Mouse (Mus musculus) stomach, embryonic 15.5 days (tissue): ENCODE data around the gene Sec61a1. TPM values are rescaled to one million over a fixed set of nuclear protein-coding genes. Genes with fewer than 3 reads are reported as not detected.

Experiments used
- ATAC-seq: fragments of 200-750 bp; cut with Nextera tagmentation; 2 replicates; pipeline ENCODE4 v1.8.0; 2017; ENCODE audit warnings: low read depth, moderate number of reproducible peaks, moderate TSS enrichment; ENCODE audit not compliant: insufficient read depth, low FRiP score
- H3K27ac ChIP-seq: fragments of 300-500 bp; sonication (generic); 2 replicates; pipeline ENCODE4 v1.5.1; 2015; ENCODE audit warnings: mild to moderate bottlenecking, inconsistent platforms
- H3K27me3 ChIP-seq: fragments of 300-500 bp; sonication (generic); replicated peaks from 2 replicates; pipeline ENCODE4 v1.6.1; 2015; ENCODE audit warnings: inconsistent platforms
- H3K36me3 ChIP-seq: fragments of 300-500 bp; sonication (generic); 2 replicates; pipeline ENCODE4 v1.6.1; 2015; ENCODE audit warnings: inconsistent platforms
- H3K4me1 ChIP-seq: fragments of 300-500 bp; sonication (generic); 2 replicates; pipeline ENCODE4 v1.6.1; 2015; ENCODE audit warnings: inconsistent platforms
- H3K4me2 ChIP-seq: fragments of 300-500 bp; sonication (generic); 2 replicates; pipeline ENCODE4 v1.6.1; 2015; ENCODE audit warnings: mild to moderate bottlenecking, inconsistent platforms
- H3K4me3 ChIP-seq: fragments of 300-500 bp; sonication (generic); replicated peaks from 2 replicates; pipeline ENCODE4 v1.5.1; 2015; ENCODE audit warnings: inconsistent platforms
- H3K9ac ChIP-seq: fragments of 300-500 bp; sonication (generic); 2 replicates; pipeline ENCODE4 v1.6.1; 2015; ENCODE audit warnings: inconsistent platforms
- H3K9me3 ChIP-seq: fragments of 300-500 bp; sonication (generic); 2 replicates; pipeline ENCODE4 v1.6.1; 2016; ENCODE audit warnings: inconsistent platforms
- WGBS: fragments of 180-500 bp; shearing (Covaris S2); methylation state at CpG from one replicate; pipeline ENCODE4 v1.1.7; 2015; 5-methylcytosine and 5-hydroxymethylcytosine counted together
- polyA plus RNA-seq: library from polyadenylated mRNA; unstranded; fragments of >200 nt; fragmentation: Nextera tagmentation; extraction: Ambion mirVana; gene quantifications from 2 replicates; pipeline ENCODE4 v1.2.1, GENCODE M21; 2015

The Sec61a1 gene
- polyA plus RNA-seq, 1 experiment from 2014 or later, result 260 TPM

DNA sequence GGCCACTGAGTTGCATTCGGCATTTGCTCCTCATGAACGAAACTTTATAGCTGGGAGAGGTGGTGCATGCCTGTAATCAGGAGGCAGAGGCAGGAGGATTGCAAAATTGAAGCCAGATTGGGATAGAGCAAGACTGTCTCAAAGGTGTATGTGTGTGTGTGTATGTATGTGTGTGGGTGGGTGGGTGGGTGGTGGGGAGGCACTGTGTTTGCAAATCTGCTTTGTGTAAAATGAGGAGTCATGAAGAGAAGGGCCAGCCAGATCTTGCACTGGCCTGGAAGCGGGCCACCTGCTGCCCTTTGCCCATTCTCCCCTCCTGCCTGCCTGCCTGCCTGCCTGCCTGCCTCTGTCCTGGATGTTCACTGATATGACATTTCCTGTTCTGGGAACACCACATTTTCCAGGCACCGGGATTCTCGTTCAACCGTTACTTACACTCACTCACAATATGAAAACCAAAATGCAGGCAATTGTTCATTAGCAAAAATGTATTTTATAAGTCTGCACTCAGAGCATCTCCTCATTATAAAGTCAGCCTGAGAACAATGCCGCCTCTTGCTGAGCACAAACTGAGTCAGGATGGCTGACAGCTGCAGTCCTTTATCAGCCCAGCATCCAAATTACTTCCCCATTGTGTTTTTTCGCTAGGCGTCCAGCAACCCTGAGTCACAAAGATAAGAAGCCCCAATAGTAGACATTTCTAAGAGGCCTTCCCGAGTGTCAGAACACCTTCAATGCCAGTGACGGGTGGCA is 26.1 kb upstream of the Sec61a1 start:
- no peaks in the 10 kb centered on the region for H3K4me1 ChIP-seq
- ATAC-seq, result no peak
- WGBS, result 41% methylated on average over 11 of the region's 11 CpGs
- H3K4me3 ChIP-seq, result no peak overlapping the region
- no peak overlapping the region for H3K27ac ChIP-seq
- no peak overlapping the region for H3K9ac ChIP-seq
- no peaks in the 10 kb centered on the region for H3K9me3 ChIP-seq
- no peak overlapping the region for H3K4me2 ChIP-seq
- H3K36me3 ChIP-seq, result no peaks in the 10 kb centered on the region
- peaks cover 18% of the 10 kb centered on the region for H3K27me3 ChIP-seq

DNA sequence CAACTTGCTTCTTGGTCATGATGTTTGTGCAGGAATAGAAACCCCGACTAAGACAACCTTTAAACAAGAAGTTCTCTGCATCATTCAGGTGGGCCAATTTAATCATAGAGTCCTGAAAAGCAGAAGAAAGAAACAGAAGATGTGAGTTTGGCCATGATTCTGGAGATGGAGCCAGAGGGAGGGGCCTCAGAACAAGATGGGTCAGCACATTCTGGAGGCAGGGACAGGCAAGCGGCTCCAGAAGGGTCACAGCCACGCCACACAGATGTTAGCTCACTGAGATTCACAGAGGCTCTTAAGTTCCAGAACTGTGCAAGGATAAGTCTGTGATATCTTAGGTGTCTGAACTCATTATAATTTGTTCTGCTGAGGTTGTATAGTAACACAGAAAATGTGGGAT is 25.5 kb upstream of the Sec61a1 start:
- 74% methylated on average over 3 of the region's 3 CpGs for WGBS
- no peak for ATAC-seq
- H3K36me3 ChIP-seq, result no peaks in the 10 kb centered on the region
- no peaks in the 10 kb centered on the region for H3K9me3 ChIP-seq
- no peaks in the 10 kb centered on the region for H3K4me1 ChIP-seq
- no peak overlapping the region for H3K27ac ChIP-seq
- peaks cover 18% of the 10 kb centered on the region for H3K27me3 ChIP-seq
- no peak overlapping the region for H3K4me3 ChIP-seq
- no peak overlapping the region for H3K4me2 ChIP-seq
- no peak overlapping the region for H3K9ac ChIP-seq

DNA sequence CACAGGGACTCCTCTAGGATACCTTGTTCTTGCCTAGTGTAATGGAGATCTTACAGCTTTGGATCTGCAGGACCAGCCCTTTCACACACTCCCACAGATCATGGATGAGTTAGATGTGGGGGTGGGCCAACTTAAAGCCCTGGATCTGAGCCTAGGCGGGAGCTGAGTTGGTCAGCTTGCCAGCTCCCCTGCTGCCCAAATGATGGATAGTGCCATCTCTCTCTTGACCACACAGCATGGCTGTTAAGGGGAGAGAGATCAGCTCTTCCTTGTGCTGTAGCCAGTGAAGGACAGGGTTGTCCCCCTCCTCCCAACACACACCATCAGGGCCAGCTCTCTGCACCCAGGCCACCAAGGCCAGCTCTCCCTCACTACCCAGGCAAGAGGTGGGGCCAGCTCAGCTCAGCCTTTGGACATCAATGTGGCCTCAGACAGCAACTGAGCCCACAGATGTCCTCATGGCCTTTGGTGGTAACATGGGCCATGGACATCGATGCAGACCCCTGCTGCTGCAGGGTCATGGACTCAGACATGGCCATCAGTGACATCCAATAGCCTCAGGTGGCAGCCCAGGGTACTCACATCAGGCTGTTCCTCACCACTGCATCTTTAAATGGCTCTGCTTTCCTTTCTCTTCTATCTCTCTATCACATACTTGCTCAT is 21.5 kb upstream of the Sec61a1 start:
- WGBS, result 61% methylated on average over 2 of the region's 2 CpGs
- H3K4me3 ChIP-seq, result no peak overlapping the region
- no peak for ATAC-seq
- no peaks in the 10 kb centered on the region for H3K27me3 ChIP-seq
- H3K27ac ChIP-seq, result no peak overlapping the region
- no peaks in the 10 kb centered on the region for H3K36me3 ChIP-seq
- no peaks in the 10 kb centered on the region for H3K4me1 ChIP-seq
- H3K4me2 ChIP-seq, result no peak overlapping the region
- no peaks in the 10 kb centered on the region for H3K9me3 ChIP-seq
- H3K9ac ChIP-seq, result no peak overlapping the region

DNA sequence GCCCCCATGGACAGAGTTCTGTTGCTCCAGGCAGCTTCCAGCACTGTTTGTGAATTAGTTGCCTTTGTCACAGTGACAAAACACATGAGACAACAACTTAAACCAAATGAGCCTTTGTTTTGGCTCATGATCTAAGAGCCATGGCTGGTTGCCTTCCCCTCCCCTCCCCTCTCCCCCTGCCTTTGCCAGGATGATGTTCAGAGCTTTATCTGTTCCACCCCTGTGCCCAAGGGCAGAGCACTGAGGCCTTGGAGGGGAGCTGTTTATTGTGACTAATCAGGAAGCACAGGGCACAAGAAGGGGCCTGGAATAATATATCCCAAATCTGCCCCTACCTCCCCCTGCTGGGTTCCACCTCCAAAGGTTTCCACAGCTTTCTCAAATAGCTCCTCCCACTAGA is 11.6 kb upstream of the Sec61a1 start:
- Histone ChIP-seq H3K4me1 (no peaks in the 10 kb centered on the region), H3K27me3 (no peaks in the 10 kb centered on the region), H3K9ac (no peak overlapping the region), H3K4me3 (no peak overlapping the region), H3K9me3 (no peaks in the 10 kb centered on the region), H3K36me3 (no peaks in the 10 kb centered on the region), H3K4me2 (no peak overlapping the region), H3K27ac (no peak overlapping the region)
- no peak for ATAC-seq

DNA sequence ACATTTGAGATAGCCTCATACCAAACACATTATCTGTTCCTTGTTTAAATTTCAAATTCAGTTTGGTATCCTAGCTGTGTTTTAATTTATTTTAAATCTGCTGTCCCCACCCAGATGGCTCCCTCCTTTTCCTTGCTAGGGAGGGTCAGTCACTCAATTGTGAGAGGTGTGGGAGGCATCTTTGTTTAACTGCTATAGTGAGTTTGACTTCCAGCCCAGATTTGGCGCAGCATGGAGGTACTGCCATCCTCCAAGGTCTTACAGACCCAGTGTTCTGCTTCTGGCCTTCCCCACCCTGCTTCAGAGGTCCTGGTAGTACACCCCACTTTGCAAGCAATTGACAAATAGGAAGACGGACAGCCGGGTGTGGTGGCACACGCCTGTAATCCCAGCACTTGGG is 5.4 kb upstream of the Sec61a1 start:
- H3K27ac ChIP-seq, result no peak overlapping the region
- WGBS, result 86% methylated on average over 4 of the region's 4 CpGs
- no peaks in the 10 kb centered on the region for H3K4me1 ChIP-seq
- no peaks in the 10 kb centered on the region for H3K27me3 ChIP-seq
- H3K4me3 ChIP-seq, result no peak overlapping the region
- H3K9ac ChIP-seq, result no peak overlapping the region
- H3K36me3 ChIP-seq, result no peaks in the 10 kb centered on the region
- no peak overlapping the region for H3K4me2 ChIP-seq
- no peaks in the 10 kb centered on the region for H3K9me3 ChIP-seq
- ATAC-seq, result no peak

DNA sequence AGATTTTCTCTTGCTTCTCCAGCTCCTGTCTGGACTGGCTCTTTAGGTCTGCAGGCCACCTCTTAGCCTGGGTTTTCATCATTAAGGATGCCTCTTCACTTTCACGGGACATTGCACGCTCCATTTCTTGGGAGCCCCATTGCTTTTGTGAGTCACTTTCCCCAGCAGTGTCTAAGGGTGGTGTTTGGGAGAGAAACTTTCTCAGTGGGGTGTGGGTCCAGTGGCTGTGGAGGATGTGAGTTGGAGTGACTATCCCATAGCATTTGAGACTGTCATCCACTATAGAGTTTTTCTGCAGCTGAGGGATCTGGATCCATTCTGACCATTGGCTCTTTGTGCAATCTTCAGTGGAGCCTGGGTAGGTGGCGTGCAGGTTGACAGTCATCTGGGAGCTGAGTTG is 4.7 kb upstream of the Sec61a1 start:
- H3K4me2 ChIP-seq, result no peak overlapping the region
- H3K36me3 ChIP-seq, result no peaks in the 10 kb centered on the region
- no peaks in the 10 kb centered on the region for H3K4me1 ChIP-seq
- WGBS, result 88% methylated on average over 3 of the region's 3 CpGs
- no peak overlapping the region for H3K27ac ChIP-seq
- ATAC-seq, result no peak
- H3K27me3 ChIP-seq, result no peaks in the 10 kb centered on the region
- no peak overlapping the region for H3K4me3 ChIP-seq
- H3K9me3 ChIP-seq, result no peaks in the 10 kb centered on the region
- H3K9ac ChIP-seq, result no peak overlapping the region

DNA sequence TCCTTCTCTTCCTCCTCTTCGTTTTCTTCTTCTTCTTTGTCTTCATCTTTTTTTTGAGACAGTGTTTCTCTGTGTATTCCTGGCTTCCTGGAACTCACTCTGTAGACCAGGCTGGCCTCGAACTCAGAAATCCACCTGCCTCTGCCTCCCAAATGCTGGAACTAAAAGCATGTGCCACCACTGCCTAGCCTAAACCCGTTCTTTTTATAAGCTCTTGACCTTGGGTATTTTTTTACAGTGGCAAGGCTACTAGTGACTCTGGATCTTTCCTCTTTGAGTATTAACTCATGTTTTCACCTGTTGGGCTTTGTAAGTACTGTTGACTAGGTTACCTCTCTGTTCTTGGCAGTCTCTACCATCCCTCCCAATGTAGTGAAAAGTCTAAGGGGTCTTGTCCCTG is 4.3 kb upstream of the Sec61a1 start:
- no peaks in the 10 kb centered on the region for H3K27me3 ChIP-seq
- no peaks in the 10 kb centered on the region for H3K36me3 ChIP-seq
- H3K9me3 ChIP-seq, result no peaks in the 10 kb centered on the region
- H3K4me1 ChIP-seq, result no peaks in the 10 kb centered on the region
- no peak overlapping the region for H3K27ac ChIP-seq
- WGBS, result 75% methylated on average over 3 of the region's 3 CpGs
- ATAC-seq, result no peak
- no peak overlapping the region for H3K4me2 ChIP-seq
- no peak overlapping the region for H3K4me3 ChIP-seq
- H3K9ac ChIP-seq, result no peak overlapping the region

DNA sequence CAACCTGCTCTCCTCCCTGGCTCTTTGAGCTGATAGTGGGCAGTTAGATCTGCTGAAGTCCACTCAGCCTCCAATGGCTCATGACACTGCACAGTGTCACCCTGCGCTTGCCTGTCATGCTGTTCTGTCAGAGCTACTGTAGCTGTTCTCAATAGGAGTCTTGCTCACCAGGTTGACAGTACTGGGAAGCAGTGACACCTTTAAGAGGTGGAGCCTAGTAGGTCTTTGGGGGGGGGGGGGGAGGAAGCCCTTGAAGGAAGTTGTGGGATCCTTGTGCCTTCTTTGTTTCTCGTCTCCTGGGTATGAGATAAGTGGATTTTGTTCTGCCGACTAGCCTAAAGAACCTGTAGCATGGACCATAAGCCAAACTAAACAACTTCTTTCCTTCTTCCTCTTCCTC is 3.9 kb upstream of the Sec61a1 start:
- H3K36me3 ChIP-seq, result no peaks in the 10 kb centered on the region
- no peak overlapping the region for H3K4me2 ChIP-seq
- H3K27ac ChIP-seq, result no peak overlapping the region
- H3K4me1 ChIP-seq, result no peaks in the 10 kb centered on the region
- no peak overlapping the region for H3K4me3 ChIP-seq
- no peak for ATAC-seq
- no peaks in the 10 kb centered on the region for H3K27me3 ChIP-seq
- no peaks in the 10 kb centered on the region for H3K9me3 ChIP-seq
- no peak overlapping the region for H3K9ac ChIP-seq
- 49% methylated on average over 3 of the region's 3 CpGs for WGBS

DNA sequence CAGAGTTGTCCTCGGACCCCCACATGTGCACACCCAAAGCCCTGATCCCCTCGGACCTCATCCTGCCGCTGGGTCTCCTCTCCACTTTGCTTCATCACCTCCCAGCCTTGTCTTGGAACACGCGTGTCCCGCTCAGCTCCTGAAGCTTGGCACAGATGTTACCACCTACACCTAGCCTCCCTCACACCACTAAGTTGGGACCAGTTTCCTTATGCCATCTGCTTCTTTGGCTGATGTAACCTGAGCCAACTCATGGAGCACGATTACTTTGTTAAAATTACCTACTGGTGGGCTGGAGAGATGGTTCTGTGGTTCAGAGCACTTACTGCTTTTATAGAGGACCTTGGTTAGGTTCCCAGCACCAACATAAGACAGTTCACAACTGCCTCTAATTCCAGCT is 3.1 kb upstream of the Sec61a1 start:
- ATAC-seq, result no peak
- no peaks in the 10 kb centered on the region for H3K36me3 ChIP-seq
- no peak overlapping the region for H3K4me2 ChIP-seq
- H3K27ac ChIP-seq, result no peak overlapping the region
- H3K9me3 ChIP-seq, result no peaks in the 10 kb centered on the region
- 83% methylated on average over 7 of the region's 7 CpGs for WGBS
- peaks cover 5% of the 10 kb centered on the region; the same call in 1 of the 2 replicates for H3K4me1 ChIP-seq
- no peaks in the 10 kb centered on the region for H3K27me3 ChIP-seq
- H3K9ac ChIP-seq, result no peak overlapping the region
- no peak overlapping the region for H3K4me3 ChIP-seq

DNA sequence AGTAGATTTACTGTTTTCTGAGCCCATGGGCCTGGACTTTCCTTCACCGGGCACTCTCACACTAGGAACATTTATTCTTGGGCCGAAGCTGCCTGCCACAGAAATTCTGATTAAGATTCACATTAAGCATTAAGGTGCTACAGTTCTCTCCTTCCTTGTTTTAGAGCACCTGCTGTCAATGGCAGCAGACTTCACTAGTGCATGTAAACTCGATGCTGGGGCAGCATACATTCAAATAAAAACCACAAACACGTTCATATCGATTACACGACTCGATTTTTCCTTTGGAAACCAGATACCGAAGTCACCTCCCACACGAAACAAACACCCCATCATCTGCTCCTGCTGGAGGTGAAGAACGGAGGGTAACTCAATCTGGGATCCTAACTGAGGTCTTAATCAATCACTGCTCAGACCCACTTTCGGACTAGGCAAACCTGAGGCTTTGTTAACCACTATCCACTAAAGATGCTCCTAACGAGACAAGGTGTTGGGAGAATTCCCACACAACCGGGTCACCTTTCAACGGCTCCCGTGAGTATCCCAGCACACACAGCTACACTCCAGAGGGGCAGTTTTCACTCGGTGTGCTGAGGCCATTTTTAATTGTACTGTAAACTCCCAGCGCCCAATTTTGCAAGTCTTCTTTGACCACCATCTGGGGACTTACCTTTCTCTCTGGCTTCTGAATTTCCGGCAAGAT is 853 bp downstream of the Sec61a1 start:
- no peaks in the 10 kb centered on the region for H3K9me3 ChIP-seq
- peak overlapping the region; percentile 64 for H3K4me3 ChIP-seq
- peak overlapping the region; percentile 59 for H3K4me2 ChIP-seq
- peak overlapping the region; percentile 65 for H3K9ac ChIP-seq
- no peaks in the 10 kb centered on the region for H3K27me3 ChIP-seq
- peaks cover 9% of the 10 kb centered on the region; the same call in 1 of the 2 replicates for H3K4me1 ChIP-seq
- H3K36me3 ChIP-seq, result peaks cover 17% of the 10 kb centered on the region
- WGBS, result 5% methylated on average over 18 of the region's 18 CpGs
- ATAC-seq, result no peak
- H3K27ac ChIP-seq, result peak overlapping the region; percentile 78

DNA sequence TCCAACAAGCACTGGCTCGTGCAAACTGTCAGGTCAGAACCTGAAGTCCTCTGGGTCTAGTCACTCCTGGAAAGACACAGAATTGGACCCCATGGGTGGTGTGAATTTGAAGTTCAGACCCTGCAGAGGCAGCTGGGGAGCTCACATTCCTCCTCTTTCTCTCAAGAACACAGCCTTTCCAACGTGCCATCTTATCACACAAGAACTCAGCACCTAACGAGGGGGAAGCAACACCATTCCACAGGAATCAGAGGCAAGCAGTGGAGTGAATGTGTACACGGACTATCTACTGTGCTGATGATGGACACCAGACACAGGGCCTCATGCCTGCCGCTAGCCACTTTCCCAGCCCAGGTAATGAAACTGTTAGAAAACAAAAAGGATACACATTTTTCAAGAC is 2.0 kb downstream of the Sec61a1 start:
- no peaks in the 10 kb centered on the region for H3K27me3 ChIP-seq
- H3K4me2 ChIP-seq, result peak overlapping the region; percentile 59
- peak overlapping the region; percentile 64 for H3K4me3 ChIP-seq
- H3K9ac ChIP-seq, result no peak overlapping the region
- ATAC-seq, result no peak
- WGBS, result 59% methylated on average over 5 of the region's 5 CpGs
- H3K27ac ChIP-seq, result no peak overlapping the region
- peaks cover 26% of the 10 kb centered on the region for H3K36me3 ChIP-seq
- peaks cover 9% of the 10 kb centered on the region; the same call in 1 of the 2 replicates for H3K4me1 ChIP-seq
- no peaks in the 10 kb centered on the region for H3K9me3 ChIP-seq

DNA sequence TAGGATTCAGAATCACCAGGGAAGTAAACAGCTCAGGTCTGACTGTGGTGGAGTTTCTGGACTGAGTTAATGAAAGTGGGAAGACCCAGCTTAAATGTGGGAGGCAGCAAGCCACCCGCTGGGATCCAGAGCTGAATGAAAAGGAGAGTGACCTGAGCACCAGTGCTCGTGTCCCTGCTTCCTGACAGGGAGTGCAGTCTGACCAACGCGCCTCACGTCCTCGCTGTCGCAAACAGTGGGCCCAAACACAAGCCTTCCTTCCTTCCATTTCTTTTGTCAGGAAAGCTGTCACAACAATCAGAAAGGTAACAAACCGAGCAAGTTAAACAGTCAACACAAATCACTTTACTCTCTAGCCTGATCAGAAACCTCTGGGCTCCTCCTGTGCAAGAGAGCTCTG is 2.7 kb downstream of the Sec61a1 start:
- Histone ChIP-seq H3K4me2 (no peak overlapping the region), H3K27ac (no peak overlapping the region), H3K27me3 (no peaks in the 10 kb centered on the region), H3K9ac (no peak overlapping the region), H3K9me3 (no peaks in the 10 kb centered on the region), H3K36me3 (peaks cover 33% of the 10 kb centered on the region), H3K4me3 (no peak overlapping the region), H3K4me1 (peaks cover 9% of the 10 kb centered on the region; the same call in 1 of the 2 replicates)
- no peak for ATAC-seq
- WGBS, result 88% methylated on average over 8 of the region's 8 CpGs
